Mouse (Mus musculus): ENCODE data around the gene Sstr3. TPM values are rescaled to one million over a fixed set of nuclear protein-coding genes. Genes with fewer than 3 reads are reported as not detected.

Gene Sstr3
- polyA plus RNA-seq, 1 experiment from 2014 or later: 0.02 TPM

- Histone ChIP-seq H3K27ac (replicated peaks) (no peak overlapping the region), H3K4me2 (replicated peaks; ENCODE audit: low read depth) (no peak overlapping the region), H3K4me3 (ENCODE audit: low read depth, low read length) (no peak overlapping the region), H3K9me3 (ENCODE audit: control insufficient read depth, low read length) (no peaks in the 10 kb centered on the region), H3K4me1 (replicated peaks; ENCODE audit: control insufficient read depth, insufficient read depth) (no peaks in the 10 kb centered on the region), H3K27me3 (ENCODE audit: control insufficient read depth, insufficient read depth, low read length) (no peaks in the 10 kb centered on the region), H3K36me3 (ENCODE audit: control insufficient read depth, insufficient read depth, low read length) (no peaks in the 10 kb centered on the region), H3K9ac (ENCODE audit: low read length) (no peak overlapping the region)
- ATAC-seq (ENCODE audit: low FRiP score, low TSS enrichment): no peak
- TF ChIP-seq CTCF (IDR thresholded peaks at IDR 0.05; ENCODE audit: low read depth) (no peak), EP300 (optimal IDR thresholded peaks at IDR 0.05) (no peak)
- no peak for DNase-seq (ENCODE audit: low spot score)
- WGBS: 49% methylated on average over 7 of the region's 7 CpGs
Measured at GRCm38 (mm10) chr15:78508443-78508842, 36.0 kb downstream of the Sstr3 start.

GRCm38 (mm10) chr15:78505541-78505940 is 38.9 kb downstream of the Sstr3 start:
- H3K9me3 ChIP-seq (ENCODE audit: control insufficient read depth, low read length): no peaks in the 10 kb centered on the region
- ATAC-seq (ENCODE audit: low FRiP score, low TSS enrichment): no peak
- no peak overlapping the region for H3K4me2 ChIP-seq (replicated peaks; ENCODE audit: low read depth)
- no peaks in the 10 kb centered on the region for H3K36me3 ChIP-seq (ENCODE audit: control insufficient read depth, insufficient read depth, low read length)
- TF ChIP-seq EP300 (optimal IDR thresholded peaks at IDR 0.05): no peak
- no peak for TF ChIP-seq CTCF (IDR thresholded peaks at IDR 0.05; ENCODE audit: low read depth)
- H3K4me3 ChIP-seq (ENCODE audit: low read depth, low read length): no peak overlapping the region
- no peak overlapping the region for H3K9ac ChIP-seq (ENCODE audit: low read length)
- no peaks in the 10 kb centered on the region for H3K27me3 ChIP-seq (ENCODE audit: control insufficient read depth, insufficient read depth, low read length)
- no peak overlapping the region for H3K27ac ChIP-seq (replicated peaks)
- WGBS: 70% methylated on average over 3 of the region's 3 CpGs
- H3K4me1 ChIP-seq (replicated peaks; ENCODE audit: control insufficient read depth, insufficient read depth): no peaks in the 10 kb centered on the region
- no peak for DNase-seq (ENCODE audit: low spot score)

GRCm38 (mm10) chr15:78504816-78505215 is 39.7 kb downstream of the Sstr3 start:
- WGBS: 95% methylated on average over 5 of the region's 5 CpGs
- Histone ChIP-seq H3K36me3 (ENCODE audit: control insufficient read depth, insufficient read depth, low read length) (no peaks in the 10 kb centered on the region), H3K9me3 (ENCODE audit: control insufficient read depth, low read length) (no peaks in the 10 kb centered on the region), H3K27me3 (ENCODE audit: control insufficient read depth, insufficient read depth, low read length) (no peaks in the 10 kb centered on the region), H3K27ac (replicated peaks) (no peak overlapping the region), H3K4me2 (replicated peaks; ENCODE audit: low read depth) (no peak overlapping the region), H3K4me1 (replicated peaks; ENCODE audit: control insufficient read depth, insufficient read depth) (no peaks in the 10 kb centered on the region), H3K9ac (ENCODE audit: low read length) (no peak overlapping the region), H3K4me3 (ENCODE audit: low read depth, low read length) (no peak overlapping the region)
- no peak for TF ChIP-seq CTCF (IDR thresholded peaks at IDR 0.05; ENCODE audit: low read depth)
- TF ChIP-seq EP300 (optimal IDR thresholded peaks at IDR 0.05): no peak
- no peak for DNase-seq (ENCODE audit: low spot score)
- no peak for ATAC-seq (ENCODE audit: low FRiP score, low TSS enrichment)

GRCm38 (mm10) chr15:78504013-78504412 is 40.5 kb downstream of the Sstr3 start:
- Histone ChIP-seq H3K27ac (replicated peaks) (no peak overlapping the region), H3K9me3 (ENCODE audit: control insufficient read depth, low read length) (no peaks in the 10 kb centered on the region), H3K4me3 (ENCODE audit: low read depth, low read length) (no peak overlapping the region), H3K9ac (ENCODE audit: low read length) (no peak overlapping the region), H3K27me3 (ENCODE audit: control insufficient read depth, insufficient read depth, low read length) (no peaks in the 10 kb centered on the region), H3K36me3 (ENCODE audit: control insufficient read depth, insufficient read depth, low read length) (no peaks in the 10 kb centered on the region), H3K4me2 (replicated peaks; ENCODE audit: low read depth) (no peak overlapping the region), H3K4me1 (replicated peaks; ENCODE audit: control insufficient read depth, insufficient read depth) (no peaks in the 10 kb centered on the region)
- ATAC-seq (ENCODE audit: low FRiP score, low TSS enrichment) (no peak), DNase-seq (ENCODE audit: low spot score) (no peak)
- TF ChIP-seq CTCF (IDR thresholded peaks at IDR 0.05; ENCODE audit: low read depth) (no peak), EP300 (optimal IDR thresholded peaks at IDR 0.05) (no peak)
- WGBS: 85% methylated on average over 1 of the region's 1 CpGs

- ATAC-seq (ENCODE audit: low FRiP score, low TSS enrichment): no peak
- TF ChIP-seq CTCF (IDR thresholded peaks at IDR 0.05; ENCODE audit: low read depth) (no peak), EP300 (optimal IDR thresholded peaks at IDR 0.05) (no peak)
- H3K4me1 ChIP-seq (replicated peaks; ENCODE audit: control insufficient read depth, insufficient read depth): no peaks in the 10 kb centered on the region
- H3K27me3 ChIP-seq (ENCODE audit: control insufficient read depth, insufficient read depth, low read length): no peaks in the 10 kb centered on the region
- 54% methylated on average over 18 of the region's 18 CpGs for WGBS
- DNase-seq (ENCODE audit: low spot score): no peak
- no peak overlapping the region for H3K4me2 ChIP-seq (replicated peaks; ENCODE audit: low read depth)
- H3K9me3 ChIP-seq (ENCODE audit: control insufficient read depth, low read length): no peaks in the 10 kb centered on the region
- H3K9ac ChIP-seq (ENCODE audit: low read length): no peak overlapping the region
- no peak overlapping the region for H3K4me3 ChIP-seq (ENCODE audit: low read depth, low read length)
- no peak overlapping the region for H3K27ac ChIP-seq (replicated peaks)
- H3K36me3 ChIP-seq (ENCODE audit: control insufficient read depth, insufficient read depth, low read length): no peaks in the 10 kb centered on the region
Measured at GRCm38 (mm10) chr15:78502437-78503132, 41.9 kb downstream of the Sstr3 start.

GRCm38 (mm10) chr15:78494968-78495406 is 49.5 kb downstream of the Sstr3 start, which contains the start of gene Il2rb:
Gene Il2rb, minus strand, starts transcription at chr15:78495271.
- H3K36me3 ChIP-seq (ENCODE audit: control insufficient read depth, insufficient read depth, low read length): no peaks in the 10 kb centered on the region
- ATAC-seq (ENCODE audit: low FRiP score, low TSS enrichment) (no peak), DNase-seq (ENCODE audit: low spot score) (no peak)
- no peak within 1 kb of the TSS for H3K9ac ChIP-seq (ENCODE audit: low read length)
- TF ChIP-seq EP300 (optimal IDR thresholded peaks at IDR 0.05) (no peak), CTCF (IDR thresholded peaks at IDR 0.05; ENCODE audit: low read depth) (no peak)
- WGBS: 89% methylated on average over 11 of the region's 11 CpGs
- H3K4me1 ChIP-seq (replicated peaks; ENCODE audit: control insufficient read depth, insufficient read depth): no peaks in the 10 kb centered on the region
- no peak within 1 kb of the TSS for H3K4me2 ChIP-seq (replicated peaks; ENCODE audit: low read depth)
- no peak within 1 kb of the TSS for H3K4me3 ChIP-seq (ENCODE audit: low read depth, low read length)
- no peaks in the 10 kb centered on the region for H3K27me3 ChIP-seq (ENCODE audit: control insufficient read depth, insufficient read depth, low read length)
- no peaks in the 10 kb centered on the region for H3K9me3 ChIP-seq (ENCODE audit: control insufficient read depth, low read length)
- H3K27ac ChIP-seq (replicated peaks): no peak within 1 kb of the TSS
